Mouse (Mus musculus): ENCODE measurements around the gene Ap2m1. TPM values are rescaled to one million over a fixed set of nuclear protein-coding genes. Genes with fewer than 3 reads are reported as not detected.

Gene Ap2m1
- polyA plus RNA-seq, 1 experiment from 2014 or later: 487 TPM

Other genes with a start within 250 kb of the Ap2m1 start
- gene Parl, start 233.1 kb upstream of the Ap2m1 start, polyA plus RNA-seq (2016; fragmentation: Nextera tagmentation; extraction: Ambion mirVana): 74.6 and 75.8 TPM in 2 replicates
- not detected in 2 replicates for gene Cyp2ab1, start 210.1 kb upstream of the Ap2m1 start, polyA plus RNA-seq (2016; fragmentation: Nextera tagmentation; extraction: Ambion mirVana)
- gene Abcc5, start 109.1 kb upstream of the Ap2m1 start, polyA plus RNA-seq (2016; fragmentation: Nextera tagmentation; extraction: Ambion mirVana): 86.0 and 94.9 TPM in 2 replicates
- 89.6 and 94.4 TPM in 2 replicates for gene Eif2b5, start 36.7 kb upstream of the Ap2m1 start, polyA plus RNA-seq (2016; fragmentation: Nextera tagmentation; extraction: Ambion mirVana)
- gene Dvl3, start 18.5 kb upstream of the Ap2m1 start, polyA plus RNA-seq (2016; fragmentation: Nextera tagmentation; extraction: Ambion mirVana): 31.1 and 34.1 TPM in 2 replicates
- 55.2 and 55.4 TPM in 2 replicates for gene Abcf3, start 13.1 kb downstream of the Ap2m1 start, polyA plus RNA-seq (2016; fragmentation: Nextera tagmentation; extraction: Ambion mirVana)
- 0.43 and 0.53 TPM in 2 replicates for gene Vwa5b2, start 54.0 kb downstream of the Ap2m1 start, polyA plus RNA-seq (2016; fragmentation: Nextera tagmentation; extraction: Ambion mirVana)
- 16.3 and 20.1 TPM in 2 replicates for gene Eef1akmt4, start 76.1 kb downstream of the Ap2m1 start, polyA plus RNA-seq (2016; fragmentation: Nextera tagmentation; extraction: Ambion mirVana)
- 0.62 TPM in 1 of 2 replicates, not detected in the other for gene Gm49333, start 76.1 kb downstream of the Ap2m1 start, polyA plus RNA-seq (2016; fragmentation: Nextera tagmentation; extraction: Ambion mirVana)
- 31.7 and 32.4 TPM in 2 replicates for gene Alg3, start 76.3 kb downstream of the Ap2m1 start, polyA plus RNA-seq (2016; fragmentation: Nextera tagmentation; extraction: Ambion mirVana)
- 0.43 and 0.58 TPM in 2 replicates for gene Camk2n2, start 85.8 kb downstream of the Ap2m1 start, polyA plus RNA-seq (2016; fragmentation: Nextera tagmentation; extraction: Ambion mirVana)
- 0.55 and 1.2 TPM in 2 replicates for gene Ece2, start 94.3 kb downstream of the Ap2m1 start, polyA plus RNA-seq (2016; fragmentation: Nextera tagmentation; extraction: Ambion mirVana)
- gene Psmd2, start 116.2 kb downstream of the Ap2m1 start, polyA plus RNA-seq (2016; fragmentation: Nextera tagmentation; extraction: Ambion mirVana): 286 and 288 TPM in 2 replicates
- gene Eif4g1, start 132.8 kb downstream of the Ap2m1 start, polyA plus RNA-seq (2016; fragmentation: Nextera tagmentation; extraction: Ambion mirVana): 169 and 179 TPM in 2 replicates
- 4.0 and 5.2 TPM in 2 replicates for gene Fam131a, start 157.8 kb downstream of the Ap2m1 start, polyA plus RNA-seq (2016; fragmentation: Nextera tagmentation; extraction: Ambion mirVana)
- 45.0 and 50.5 TPM in 2 replicates for gene Polr2h, start 182.2 kb downstream of the Ap2m1 start, polyA plus RNA-seq (2016; fragmentation: Nextera tagmentation; extraction: Ambion mirVana)
- gene Clcn2, start 182.3 kb downstream of the Ap2m1 start, polyA plus RNA-seq (2016; fragmentation: Nextera tagmentation; extraction: Ambion mirVana): 6.2 and 7.0 TPM in 2 replicates
- gene Chrd, start 197.6 kb downstream of the Ap2m1 start, polyA plus RNA-seq (2016; fragmentation: Nextera tagmentation; extraction: Ambion mirVana): 0.54 and 0.94 TPM in 2 replicates
- gene Thpo, start 199.0 kb downstream of the Ap2m1 start, polyA plus RNA-seq (2016; fragmentation: Nextera tagmentation; extraction: Ambion mirVana): 0.14 and 0.22 TPM in 2 replicates